ENCODE assay signal across 1 mouse cellular context in the genomic region with DNA sequence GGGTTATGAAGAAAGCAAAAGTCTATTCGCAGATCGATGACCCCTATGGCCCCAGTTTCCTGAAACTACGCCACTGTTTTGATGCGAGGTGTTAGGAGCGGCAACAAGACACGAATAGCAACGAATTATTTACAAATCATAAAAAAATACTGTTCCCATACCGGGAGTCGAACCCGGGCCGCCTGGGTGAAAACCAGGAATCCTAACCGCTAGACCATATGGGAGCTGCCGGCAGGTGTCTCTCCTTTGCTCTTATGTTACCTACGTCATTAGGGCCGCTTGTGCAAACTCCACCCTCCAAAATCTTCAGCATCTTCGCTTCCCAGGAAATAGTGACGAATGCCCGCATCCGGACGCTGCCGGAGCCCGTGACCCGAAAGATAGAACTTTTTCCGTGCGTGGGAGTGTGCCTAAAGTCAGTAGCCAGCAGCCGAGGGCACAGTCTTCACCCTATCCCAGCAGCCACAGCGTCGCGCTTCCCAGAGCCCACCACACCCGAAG.
TF ChIP-seq lines count a peak whose summit lies in the region.

No protein-coding gene starts in this region.

TF ChIP-seq in MEL, 35 proteins besides CTCF, POLR2A, EP300 and RAD21 (continued from another document):
- TF ChIP-seq POLR2AphosphoS5 (IDR thresholded peaks at IDR 0.05; ENCODE audit: borderline replicate concordance, low read depth, low read length) (no peak), E2F4 (IDR thresholded peaks at IDR 0.05; ENCODE audit: borderline replicate concordance, low read depth, low read length) (0 out of 2 replicates have a peak, but pooled peaks have one; percentile 58), USF1 (IDR thresholded peaks at IDR 0.05; ENCODE audit: low read depth, low read length) (no peak), CHD2 (IDR thresholded peaks at IDR 0.05; ENCODE audit: low read length) (no peak), TBP (IDR thresholded peaks at IDR 0.05; ENCODE audit: low read depth, low read length) (peak; percentile 100), GATA1 (IDR thresholded peaks at IDR 0.05; ENCODE audit: low read depth, low read length) (peak; percentile 12; the same call in 1 of the 2 replicates), ELF1 (IDR thresholded peaks at IDR 0.05; ENCODE audit: low read depth, low read length) (peak; percentile 65; the same call in 1 of the 2 replicates), SIN3A (IDR thresholded peaks at IDR 0.05; ENCODE audit: low read length) (no peak), ZNF384 (IDR thresholded peaks at IDR 0.05; ENCODE audit: low read depth, low read length) (peak; percentile 75), ZKSCAN1 (IDR thresholded peaks at IDR 0.05; ENCODE audit: low read depth, low read length) (no peak), MAFK (IDR thresholded peaks at IDR 0.05; ENCODE audit: borderline replicate concordance, low read depth, low read length) (peak; percentile 98)
